Mouse (Mus musculus) olfactory bulb, adult 2 months (tissue): ENCODE data around the gene Fam71b.

Experiments used
- CTCF ChIP-seq: fragments of 200-500 bp; IDR thresholded peaks from 2 replicates; pipeline ENCODE4 v1.5.1; 2012; ENCODE audit warnings: low read depth, mild to moderate bottlenecking, low read length, moderate library complexity; ENCODE audit not compliant: insufficient read depth
- POLR2A ChIP-seq: fragments of 200-500 bp; IDR thresholded peaks from 2 replicates; pipeline ENCODE4 v1.6.1; 2012; ENCODE audit warnings: mild to moderate bottlenecking, low read depth, low read length, moderate library complexity; ENCODE audit not compliant: insufficient read depth

GRCm38 (mm10) chr11:46358369-46358768, 38.0 kb upstream of the Fam71b start:
- TF ChIP-seq CTCF: no peak
- TF ChIP-seq POLR2A: no peak
